Mouse (Mus musculus): ENCODE results near the gene Sirt7.

GRCm38 (mm10) chr11:120659509-120660300, 34.7 kb upstream of the Sirt7 start:
- TF ChIP-seq POLR2A (IDR thresholded peaks at IDR 0.05; ENCODE audit: borderline replicate concordance, low read depth, low read length) (no peak), CTCF (IDR thresholded peaks at IDR 0.05; ENCODE audit: low read depth, low read length) (no peak)
